Mouse (Mus musculus) midbrain, embryonic 16.5 days (tissue): ENCODE measurements around the gene Itpkb. TPM values are rescaled to one million over a fixed set of nuclear protein-coding genes. Genes with fewer than 3 reads are reported as not detected.

Source experiments
- ATAC-seq: fragments of 200-750 bp; cut with Nextera tagmentation; 2 replicates; pipeline ENCODE4 v1.8.0; 2017; ENCODE audit warnings: moderate TSS enrichment
- H3K27ac ChIP-seq: fragments of 300-500 bp; sonication (generic); 2 replicates; pipeline ENCODE4 v1.5.1; 2014; ENCODE audit warnings: mild to moderate bottlenecking, low read length, mixed read lengths
- H3K27me3 ChIP-seq: fragments of 300-500 bp; sonication (generic); 2 replicates; pipeline ENCODE4 v1.6.1; 2014; ENCODE audit warnings: low read depth, low read length, mixed read lengths; ENCODE audit not compliant: control insufficient read depth, insufficient read depth
- H3K36me3 ChIP-seq: fragments of 300-500 bp; sonication (generic); 2 replicates; pipeline ENCODE4 v1.6.1; 2014; ENCODE audit warnings: mild to moderate bottlenecking, low read length, moderate library complexity, mixed read lengths; ENCODE audit not compliant: control insufficient read depth, insufficient read depth
- H3K4me1 ChIP-seq: fragments of 300-500 bp; sonication (generic); 2 replicates; pipeline ENCODE4 v1.6.1; 2014; ENCODE audit warnings: mild to moderate bottlenecking, low read length, mixed read lengths; ENCODE audit not compliant: control insufficient read depth, insufficient read depth
- H3K4me2 ChIP-seq: fragments of 300-500 bp; sonication (generic); 2 replicates; pipeline ENCODE4 v1.6.1; 2014; ENCODE audit warnings: mild to moderate bottlenecking, low read length, mixed read lengths
- H3K4me3 ChIP-seq: fragments of 300-500 bp; sonication (generic); 2 replicates; pipeline ENCODE4 v1.5.1; 2014; ENCODE audit warnings: low read depth, mild to moderate bottlenecking, low read length, moderate library complexity, mixed read lengths
- H3K9ac ChIP-seq: fragments of 300-500 bp; sonication (generic); 2 replicates; pipeline ENCODE4 v1.6.1; 2014; ENCODE audit warnings: low read depth, low read length, mixed read lengths
- H3K9me3 ChIP-seq: fragments of 300-500 bp; sonication (generic); replicated peaks from 2 replicates; pipeline ENCODE4 v1.6.1; 2014; ENCODE audit warnings: mild to moderate bottlenecking, low read length, mixed read lengths; ENCODE audit not compliant: control insufficient read depth, poor library complexity, severe bottlenecking
- WGBS: fragments of 180-500 bp; shearing (Covaris S2); extraction: QIAGEN DNeasy Blood & Tissue Kit; methylation state at CpG from one replicate; pipeline ENCODE4 v1.1.7; 2014; 5-methylcytosine and 5-hydroxymethylcytosine counted together
- polyA plus RNA-seq: library from polyadenylated mRNA; unstranded; fragments of >200 nt; fragmentation: Nextera tagmentation; extraction: Ambion mirVana; gene quantifications from 2 replicates; pipeline ENCODE4 v1.2.1, GENCODE M21; 2015

The Itpkb gene
- polyA plus RNA-seq, 1 experiment from 2014 or later: 2.2 TPM

- H3K27ac ChIP-seq: peak overlapping the region; percentile 50; the same call in 1 of the 2 replicates
- no peak overlapping the region for H3K4me3 ChIP-seq
- peaks cover 6% of the 10 kb centered on the region; the same call in 1 of the 2 replicates for H3K4me1 ChIP-seq
- ATAC-seq: peak; percentile 32; the same call in 1 of the 2 replicates
- WGBS: 74% methylated on average over 18 of the region's 18 CpGs
- no peak overlapping the region for H3K9ac ChIP-seq
- no peaks in the 10 kb centered on the region for H3K9me3 ChIP-seq
- H3K27me3 ChIP-seq: no peaks in the 10 kb centered on the region
- no peaks in the 10 kb centered on the region for H3K36me3 ChIP-seq
- H3K4me2 ChIP-seq: no peak overlapping the region
Observed at GRCm38 (mm10) chr1:180407727-180408719, 77.7 kb downstream of the Itpkb start.

GRCm38 (mm10) chr1:180408832-180409231, 78.5 kb downstream of the Itpkb start:
- Histone ChIP-seq H3K9ac (no peak overlapping the region), H3K4me3 (no peak overlapping the region), H3K4me1 (peaks cover 6% of the 10 kb centered on the region; the same call in 1 of the 2 replicates), H3K27ac (no peak overlapping the region), H3K9me3 (no peaks in the 10 kb centered on the region), H3K36me3 (no peaks in the 10 kb centered on the region), H3K27me3 (no peaks in the 10 kb centered on the region), H3K4me2 (no peak overlapping the region)
- ATAC-seq: no peak
- 69% methylated on average over 9 of the region's 9 CpGs for WGBS

- Histone ChIP-seq H3K4me1 (peaks cover 3% of the 10 kb centered on the region; the same call in 1 of the 2 replicates), H3K9ac (no peak overlapping the region), H3K27ac (no peak overlapping the region), H3K27me3 (no peaks in the 10 kb centered on the region), H3K9me3 (no peaks in the 10 kb centered on the region), H3K4me2 (no peak overlapping the region), H3K36me3 (no peaks in the 10 kb centered on the region), H3K4me3 (no peak overlapping the region)
- WGBS: 76% methylated on average over 5 of the region's 5 CpGs
- ATAC-seq: no peak
Observed at GRCm38 (mm10) chr1:180409771-180410170, 79.5 kb downstream of the Itpkb start.

GRCm38 (mm10) chr1:180410306-180410705, 80.0 kb downstream of the Itpkb start:
- no peak for ATAC-seq

GRCm38 (mm10) chr1:180415064-180415463, 84.8 kb downstream of the Itpkb start:
- ATAC-seq: no peak
- no peak overlapping the region for H3K4me2 ChIP-seq
- WGBS: 61% methylated on average over 4 of the region's 4 CpGs

More at GRCm38 (mm10) chr1:180410306-180410705, 80.0 kb downstream of the Itpkb start:
- H3K4me3 ChIP-seq: no peak overlapping the region
- H3K27me3 ChIP-seq: no peaks in the 10 kb centered on the region
- peaks cover 3% of the 10 kb centered on the region; the same call in 1 of the 2 replicates for H3K4me1 ChIP-seq
- no peak overlapping the region for H3K9ac ChIP-seq
- H3K27ac ChIP-seq: no peak overlapping the region
- no peaks in the 10 kb centered on the region for H3K9me3 ChIP-seq
- no peaks in the 10 kb centered on the region for H3K36me3 ChIP-seq
- 76% methylated on average over 7 of the region's 7 CpGs for WGBS
- no peak overlapping the region for H3K4me2 ChIP-seq

GRCm38 (mm10) chr1:180415836-180416235, 85.6 kb downstream of the Itpkb start:
- H3K4me3 ChIP-seq: no peak overlapping the region
- peaks cover 10% of the 10 kb centered on the region for H3K4me1 ChIP-seq
- no peak overlapping the region for H3K4me2 ChIP-seq
- H3K9me3 ChIP-seq: no peaks in the 10 kb centered on the region
- H3K27me3 ChIP-seq: no peaks in the 10 kb centered on the region
- no peaks in the 10 kb centered on the region for H3K36me3 ChIP-seq
- WGBS: 91% methylated on average over 7 of the region's 7 CpGs
- no peak overlapping the region for H3K27ac ChIP-seq
- H3K9ac ChIP-seq: no peak overlapping the region
- ATAC-seq: no peak

More at GRCm38 (mm10) chr1:180415064-180415463, 84.8 kb downstream of the Itpkb start:
- no peaks in the 10 kb centered on the region for H3K27me3 ChIP-seq
- no peak overlapping the region for H3K27ac ChIP-seq
- no peak overlapping the region for H3K4me3 ChIP-seq
- H3K4me1 ChIP-seq: peaks cover 2% of the 10 kb centered on the region; the same call in 1 of the 2 replicates
- no peak overlapping the region for H3K9ac ChIP-seq
- H3K36me3 ChIP-seq: no peaks in the 10 kb centered on the region
- no peaks in the 10 kb centered on the region for H3K9me3 ChIP-seq

GRCm38 (mm10) chr1:180417118-180417517, 86.8 kb downstream of the Itpkb start:
- H3K9ac ChIP-seq: no peak overlapping the region
- no peaks in the 10 kb centered on the region for H3K36me3 ChIP-seq
- H3K27ac ChIP-seq: no peak overlapping the region
- ATAC-seq: no peak
- no peak overlapping the region for H3K4me2 ChIP-seq
- H3K4me1 ChIP-seq: peaks cover 22% of the 10 kb centered on the region
- H3K27me3 ChIP-seq: no peaks in the 10 kb centered on the region
- no peak overlapping the region for H3K4me3 ChIP-seq
- H3K9me3 ChIP-seq: no peaks in the 10 kb centered on the region
- WGBS: 75% methylated on average over 2 of the region's 2 CpGs

GRCm38 (mm10) chr1:180419059-180419458, 88.8 kb downstream of the Itpkb start:
- Histone ChIP-seq H3K36me3 (no peaks in the 10 kb centered on the region), H3K4me2 (no peak overlapping the region), H3K27ac (no peak overlapping the region), H3K9ac (no peak overlapping the region), H3K4me3 (no peak overlapping the region), H3K27me3 (no peaks in the 10 kb centered on the region), H3K4me1 (peaks cover 22% of the 10 kb centered on the region), H3K9me3 (no peaks in the 10 kb centered on the region)
- WGBS: 97% methylated on average over 2 of the region's 2 CpGs
- ATAC-seq: no peak
